Mouse (Mus musculus): ENCODE data around the gene Skint3. TPM values are rescaled to one million over a fixed set of nuclear protein-coding genes. Genes with fewer than 3 reads are reported as not detected.

The Skint3 gene
- polyA plus RNA-seq, 1 experiment from 2014 or later: not detected

Other genes starting within 250 kb of the Skint3 start
- gene Skint1, start 226.0 kb upstream of the Skint3 start, polyA plus RNA-seq (2016; fragmentation: Nextera tagmentation; extraction: Ambion mirVana): not detected in 2 replicates
- gene Skint4, start 160.2 kb upstream of the Skint3 start, polyA plus RNA-seq (2016; fragmentation: Nextera tagmentation; extraction: Ambion mirVana): not detected in 2 replicates
- not detected in 2 replicates for gene Skint9, start 201.7 kb downstream of the Skint3 start, polyA plus RNA-seq (2016; fragmentation: Nextera tagmentation; extraction: Ambion mirVana)

Measured in heart, embryonic 12.5 days (tissue).